Mouse (Mus musculus) lung, postnatal 4 days (tissue): ENCODE measurements around the gene Spryd3.

ENCODE experiments used
- DNase-seq, 2 experiments: peaks; one replicate each; pipeline ENCODE4 v3.0.0; 2021

The Spryd3 gene

DNA sequence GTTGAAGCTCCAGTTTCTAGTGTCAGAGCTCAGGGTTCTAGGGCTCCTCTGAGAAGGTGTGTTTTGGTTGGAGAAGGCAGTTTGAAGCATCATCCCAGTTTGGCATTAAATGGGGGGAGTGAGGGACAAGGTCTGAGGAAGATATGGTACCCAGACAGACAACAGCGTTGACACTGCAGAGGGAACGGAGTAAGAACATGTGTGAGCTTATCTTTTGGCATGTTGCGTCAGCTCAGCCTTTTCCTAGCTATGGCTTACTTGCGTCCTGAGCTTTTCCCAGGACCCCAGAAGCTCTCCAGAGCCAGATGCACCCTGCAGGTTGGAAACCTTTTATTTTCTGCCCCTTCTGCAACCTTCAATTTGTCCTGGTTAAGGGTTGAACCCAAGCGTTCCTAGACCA lies 10.1 kb upstream of the Spryd3 start:
- DNase-seq = no peak

GRCm38 (mm10) chr15:102145330-102145729 lies 9.3 kb upstream of the Spryd3 start:
- no peak for DNase-seq

- DNase-seq = no peak
These were observed 8.7 kb upstream of the Spryd3 start for GRCm38 (mm10) chr15:102144726-102145125.

- peak in 1 of 2 experiments; percentile 35 for DNase-seq
These were observed 8.3 kb upstream of the Spryd3 start, which contains the start of gene Igfbp6 for GRCm38 (mm10) chr15:102144274-102144711. Gene Igfbp6, plus strand, starts transcription at chr15:102144362.

DNA sequence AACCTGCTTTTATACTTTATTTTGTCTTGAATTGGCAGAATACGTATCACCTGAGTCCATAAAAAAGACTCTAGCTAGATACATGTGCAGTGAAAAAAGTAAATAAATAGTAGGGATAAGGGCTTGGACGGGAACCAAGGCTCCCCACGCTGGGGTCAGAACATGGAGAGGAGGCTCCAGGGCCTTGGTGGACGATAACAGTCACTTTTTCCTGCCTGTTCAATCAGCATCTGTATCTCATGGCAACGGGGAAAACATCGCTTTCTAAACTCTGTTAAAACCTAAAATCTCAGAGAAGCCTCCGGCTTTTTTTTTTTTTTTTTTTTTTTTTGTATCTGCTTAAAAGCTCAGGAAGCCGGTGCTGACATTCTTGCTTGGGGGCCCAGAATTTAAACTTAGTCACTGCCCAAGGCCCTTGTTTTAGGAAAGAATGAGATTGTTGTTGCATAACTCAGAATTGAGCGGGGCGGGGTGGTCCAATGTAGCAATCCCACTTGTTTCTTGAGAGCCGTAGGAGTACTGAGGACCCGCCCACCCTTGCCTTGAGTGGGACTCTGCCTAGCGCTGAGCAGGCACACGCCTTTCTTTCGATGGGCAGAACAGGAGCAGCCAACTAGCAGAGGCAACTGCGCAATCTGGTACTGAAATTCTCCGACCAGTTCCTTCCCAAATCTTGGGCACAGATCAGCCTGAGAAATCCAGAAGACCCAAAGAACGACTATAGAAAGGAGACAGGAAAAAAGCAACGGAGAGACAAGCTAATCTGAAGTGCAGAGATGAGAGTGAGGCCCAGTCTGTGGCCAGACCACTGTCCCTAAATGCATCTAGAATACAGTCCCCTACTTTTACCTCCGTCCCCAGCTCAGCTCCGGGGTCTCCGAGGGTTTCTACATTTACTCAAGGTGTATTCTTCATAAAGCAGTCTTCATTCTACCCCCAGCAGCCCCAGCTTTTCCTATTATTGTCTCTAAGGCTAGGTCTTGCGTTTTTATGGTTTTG lies 7.2 kb upstream of the Spryd3 start:
- peak; percentile 80 to 89 for DNase-seq

DNA sequence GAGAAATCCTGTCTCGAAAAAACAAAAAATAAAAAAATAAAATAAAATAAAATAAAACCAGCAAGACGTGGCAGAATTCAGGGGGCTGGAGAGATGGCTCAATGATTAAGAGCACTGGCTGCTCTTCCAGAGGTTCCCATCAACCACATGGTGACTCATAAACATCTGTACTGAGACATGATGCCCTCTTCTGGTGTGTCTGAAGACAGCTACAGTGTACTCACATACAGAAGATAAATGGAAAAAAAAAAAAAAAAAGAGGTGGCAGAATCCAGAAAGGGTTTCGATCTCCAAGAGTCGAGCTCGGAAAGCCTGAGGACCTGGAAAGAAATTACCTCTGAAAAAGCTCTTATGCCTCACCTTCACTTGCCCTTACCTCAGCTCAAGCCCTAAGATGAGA lies 5.1 kb upstream of the Spryd3 start:
- no peak for DNase-seq

DNA sequence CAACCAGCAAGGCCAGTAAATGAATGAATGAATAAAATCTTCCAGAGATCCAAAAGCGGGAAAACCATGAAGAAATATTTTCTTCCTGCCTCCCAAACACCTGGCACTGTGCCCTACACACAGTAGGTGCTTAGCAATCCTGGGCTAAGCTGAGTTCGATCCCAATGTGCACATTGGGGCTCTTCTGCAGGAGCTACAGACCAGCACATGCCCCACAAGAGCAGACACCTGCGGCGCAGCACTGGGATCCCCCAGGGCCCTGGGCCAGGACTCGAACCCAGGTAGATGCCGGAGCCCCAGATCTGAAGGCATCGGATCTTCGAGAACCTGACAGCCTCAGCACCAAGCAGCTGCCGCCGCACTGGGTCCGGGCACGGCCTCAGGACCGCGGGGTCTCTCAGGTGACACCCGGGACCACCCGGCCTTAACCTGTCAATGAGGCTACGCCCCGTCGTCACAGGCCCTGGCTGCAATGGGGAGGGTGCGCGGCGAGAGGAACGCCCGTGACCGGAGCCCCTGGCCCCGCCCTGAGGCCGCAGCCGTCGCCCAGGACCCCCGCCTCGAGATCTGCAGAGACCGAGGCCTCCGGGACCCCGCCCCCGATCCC lies 409 bp downstream of the Spryd3 start:
- no peak for DNase-seq

GRCm38 (mm10) chr15:102134709-102135108 lies 1.3 kb downstream of the Spryd3 start:
- DNase-seq = no peak

GRCm38 (mm10) chr15:102133314-102133713 lies 2.7 kb downstream of the Spryd3 start:
- no peak for DNase-seq

DNA sequence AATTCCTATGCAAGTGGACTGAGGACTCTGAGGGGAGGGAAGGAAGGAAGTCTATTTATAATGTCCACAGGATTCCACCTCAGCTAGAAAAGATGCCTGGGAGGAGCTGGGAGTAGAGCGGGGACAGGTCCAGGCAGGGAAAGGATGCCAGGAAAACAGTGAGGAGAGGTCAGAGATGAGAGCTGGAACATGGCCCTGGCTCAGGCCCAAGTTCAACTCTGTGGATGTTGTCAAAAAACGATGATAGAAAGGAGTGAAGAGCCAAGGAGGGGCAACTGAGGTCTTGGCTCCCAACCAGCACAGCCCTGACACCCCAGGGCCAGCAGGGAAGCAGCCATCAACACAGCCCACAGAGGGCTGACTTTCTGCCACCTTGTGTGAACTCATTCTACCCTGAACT lies 9.7 kb downstream of the Spryd3 start:
- DNase-seq = peak; percentile 34 to 66

GRCm38 (mm10) chr15:102120530-102120929 lies 15.5 kb downstream of the Spryd3 start:
- no peak for DNase-seq

GRCm38 (mm10) chr15:102119831-102120170 lies 16.2 kb downstream of the Spryd3 start:
- DNase-seq = no peak

GRCm38 (mm10) chr15:102119121-102119830 lies 16.8 kb downstream of the Spryd3 start:
- no peak for DNase-seq

DNA sequence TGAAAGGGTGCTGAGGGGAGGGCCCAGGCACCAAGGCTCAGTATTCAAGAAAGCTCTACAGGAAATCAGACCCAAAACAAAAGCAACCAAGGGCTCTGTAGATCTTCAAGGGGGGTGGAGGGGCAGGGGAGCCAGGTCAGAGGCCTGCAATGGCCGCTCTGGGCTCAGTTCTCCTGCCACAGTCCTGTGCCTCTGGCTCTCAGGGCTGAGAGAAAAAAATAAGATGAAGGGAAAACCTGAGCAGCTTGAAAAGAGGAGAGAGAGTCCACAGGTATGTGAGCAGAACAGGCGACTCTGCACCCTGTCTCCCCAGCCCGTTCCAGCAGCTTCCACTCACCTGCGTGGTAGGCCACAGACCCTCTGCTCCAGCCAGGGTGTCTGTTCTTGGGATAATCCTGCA lies 17.4 kb downstream of the Spryd3 start:
- DNase-seq = no peak

DNA sequence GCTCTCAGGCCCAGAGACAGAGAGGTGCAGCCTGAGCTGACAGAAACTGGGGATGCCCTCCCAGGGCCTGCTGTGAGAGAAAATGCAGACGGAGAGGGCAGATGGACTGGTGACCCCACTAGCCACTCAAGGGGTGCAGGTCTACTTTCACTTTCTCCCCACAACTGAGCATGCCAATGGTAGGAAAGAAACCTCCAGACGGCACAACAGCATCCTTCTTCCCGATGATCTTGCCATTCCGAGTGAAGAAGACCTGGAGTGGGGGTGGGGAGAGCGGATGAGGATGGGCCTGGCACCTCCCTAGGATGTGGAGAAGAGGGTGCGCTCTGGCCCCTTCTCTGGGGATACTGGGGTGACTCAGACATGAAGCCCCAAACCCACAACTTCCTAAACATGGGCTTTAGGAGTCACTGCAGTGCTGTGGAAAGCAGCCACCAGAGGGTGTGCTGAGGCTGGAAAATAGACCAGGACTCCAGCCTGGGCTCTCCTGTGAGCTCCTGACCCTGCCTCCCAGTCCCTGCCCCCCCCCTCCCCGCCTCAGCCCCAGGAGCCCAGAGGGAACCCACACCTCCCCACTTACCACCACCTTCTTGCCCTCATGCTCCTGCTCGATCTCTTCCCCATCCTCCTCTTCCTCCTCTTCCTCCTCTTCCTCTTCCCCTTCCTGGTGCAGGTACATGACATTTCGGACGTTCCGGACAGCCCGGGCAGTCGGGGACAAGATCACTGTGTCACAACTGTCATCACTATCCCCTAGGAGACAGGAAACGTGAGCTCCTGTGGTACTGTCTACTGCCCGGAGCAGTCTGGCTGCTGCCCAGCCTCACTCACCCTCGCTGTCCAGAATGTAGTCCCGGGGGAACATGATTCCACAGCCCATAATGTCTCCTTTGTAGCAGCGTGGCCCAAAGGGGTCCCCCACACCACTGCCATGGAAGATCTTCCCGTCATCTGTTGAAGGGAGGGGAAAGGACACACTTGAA lies 18.3 kb downstream of the Spryd3 start:
- peak; percentile 49 to 50 for DNase-seq

DNA sequence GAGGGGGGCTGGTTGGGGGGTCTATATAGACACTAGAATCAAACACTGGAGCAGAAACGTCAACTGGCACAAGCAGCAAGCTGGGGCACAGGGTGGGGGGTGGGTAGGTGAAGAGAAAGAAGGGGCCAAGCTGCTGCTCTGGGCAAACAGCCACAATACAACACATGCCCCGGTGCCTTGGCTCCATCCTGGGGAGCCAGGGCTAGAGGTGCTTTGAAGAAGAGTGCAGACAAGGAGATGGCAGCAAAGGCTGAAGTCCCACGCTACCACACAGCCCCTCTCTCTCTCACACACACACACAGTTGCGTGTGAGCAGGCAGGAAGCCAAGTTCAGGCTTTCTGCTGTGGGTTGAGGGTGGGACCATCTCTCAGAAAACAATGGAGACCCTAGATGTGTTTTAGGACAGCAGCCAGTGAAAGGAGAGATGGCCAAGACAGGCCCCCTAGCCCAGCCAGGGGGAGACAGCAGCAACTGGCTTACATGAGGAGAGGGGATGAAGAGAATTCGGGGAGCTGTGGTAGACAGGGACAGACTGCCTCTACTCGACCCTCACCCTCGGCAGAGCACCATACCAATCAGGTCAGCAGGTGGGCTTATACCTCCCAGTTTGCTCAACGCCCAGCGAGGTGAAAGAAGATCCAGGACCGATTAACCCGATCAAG lies 19.1 kb downstream of the Spryd3 start:
- DNase-seq = no peak

- no peak for DNase-seq
These were observed 20.3 kb downstream of the Spryd3 start for GRCm38 (mm10) chr15:102115731-102116231.

DNA sequence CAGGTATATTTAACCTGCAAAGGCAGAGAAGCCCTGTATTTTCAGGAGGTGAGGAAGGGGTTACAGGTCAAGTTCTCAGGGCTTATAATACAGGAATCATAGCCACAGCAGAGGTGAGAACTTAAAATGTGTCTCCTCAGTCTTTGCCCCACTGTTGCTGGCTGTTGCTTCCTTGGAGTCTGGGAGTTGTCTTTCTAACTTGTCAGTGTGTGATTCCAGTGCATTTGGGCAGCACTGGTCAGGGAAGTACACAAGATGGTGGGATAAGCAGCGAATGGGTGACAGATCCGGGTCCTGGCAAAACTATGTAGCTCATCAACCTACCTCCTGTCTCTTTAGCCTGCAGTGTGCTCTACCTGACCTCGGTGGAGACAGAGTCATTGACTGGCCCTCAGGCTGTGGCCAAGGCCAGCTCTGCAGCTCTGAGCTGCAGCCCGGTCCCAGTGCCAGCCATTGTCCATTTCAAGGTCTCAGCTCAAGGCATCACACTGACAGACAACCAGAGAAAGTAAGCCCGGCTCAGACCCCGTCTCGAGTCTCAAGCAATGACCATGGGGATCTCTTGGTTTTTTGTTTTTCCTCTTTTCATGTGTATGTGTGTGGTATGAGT lies 21.3 kb downstream of the Spryd3 start:
- no peak for DNase-seq

DNA sequence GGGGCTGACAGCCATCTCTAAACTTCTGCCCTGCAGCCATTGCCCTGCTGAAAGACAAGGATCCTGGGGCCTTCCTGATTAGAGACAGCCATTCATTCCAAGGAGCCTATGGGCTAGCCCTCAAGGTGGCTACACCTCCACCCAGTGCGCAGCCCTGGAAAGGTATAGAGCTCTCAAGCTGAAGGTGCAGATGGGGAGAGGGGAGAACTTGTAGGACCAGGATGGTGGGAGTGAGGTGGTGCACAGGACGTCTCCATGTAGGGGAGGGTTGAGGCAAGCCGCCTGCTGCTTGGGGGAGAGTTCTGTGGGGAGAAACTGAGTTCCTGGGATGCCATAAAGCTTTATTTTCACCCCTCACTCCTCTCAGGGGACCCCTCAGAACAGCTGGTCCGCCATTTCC lies 22.4 kb downstream of the Spryd3 start:
- no peak for DNase-seq

DNA sequence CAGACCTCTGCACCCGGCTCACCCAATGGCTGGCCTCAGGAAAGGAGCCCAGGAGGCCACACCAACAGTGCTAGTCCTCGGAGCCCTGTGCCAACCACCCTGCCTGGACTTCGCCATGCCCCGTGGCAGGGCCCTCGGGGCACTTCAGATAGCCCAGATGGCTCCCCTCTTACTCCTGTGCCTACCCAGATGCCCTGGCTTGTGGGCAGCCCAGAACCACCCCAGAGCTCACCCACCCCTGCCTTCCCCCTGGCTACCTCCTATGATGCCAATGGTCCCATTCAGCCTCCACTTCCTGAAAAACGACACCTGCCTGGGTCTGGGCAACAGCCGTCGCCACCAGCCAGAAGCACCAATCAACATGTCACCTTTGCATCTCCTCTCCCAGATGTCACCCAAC lies 23.2 kb downstream of the Spryd3 start:
- no peak for DNase-seq

DNA sequence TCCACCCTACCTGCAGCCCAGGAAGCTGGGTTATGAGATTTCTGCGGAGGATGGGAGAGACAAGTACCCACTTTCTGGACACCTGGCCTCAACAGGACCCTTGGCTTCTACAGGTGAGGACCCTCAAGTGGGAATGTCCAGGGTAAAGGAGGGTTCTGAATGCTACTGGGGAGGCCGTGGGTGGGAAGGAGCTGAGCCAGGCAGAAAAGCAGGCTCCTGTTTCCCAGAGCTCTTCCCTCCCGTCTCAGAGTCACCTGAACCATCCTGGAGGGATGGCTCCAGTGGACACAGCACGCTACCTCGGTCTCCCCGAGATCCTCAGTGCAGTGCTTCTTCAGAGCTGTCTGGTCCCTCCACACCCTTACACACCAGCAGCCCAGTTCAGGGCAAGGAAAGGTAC lies 23.9 kb downstream of the Spryd3 start:
- DNase-seq = no peak
